Mouse (Mus musculus): ENCODE results near the gene Rasal2. TPM values are rescaled to one million over a fixed set of nuclear protein-coding genes. Genes with fewer than 3 reads are reported as not detected.
A peak's percentile ranks its signal among the peaks of the same experiment; 100 is the strongest.

The Rasal2 gene
- 10 to 100 TPM; 15.1 to 25.1 (median 20.3) TPM for total RNA-seq (2022)

DNA sequence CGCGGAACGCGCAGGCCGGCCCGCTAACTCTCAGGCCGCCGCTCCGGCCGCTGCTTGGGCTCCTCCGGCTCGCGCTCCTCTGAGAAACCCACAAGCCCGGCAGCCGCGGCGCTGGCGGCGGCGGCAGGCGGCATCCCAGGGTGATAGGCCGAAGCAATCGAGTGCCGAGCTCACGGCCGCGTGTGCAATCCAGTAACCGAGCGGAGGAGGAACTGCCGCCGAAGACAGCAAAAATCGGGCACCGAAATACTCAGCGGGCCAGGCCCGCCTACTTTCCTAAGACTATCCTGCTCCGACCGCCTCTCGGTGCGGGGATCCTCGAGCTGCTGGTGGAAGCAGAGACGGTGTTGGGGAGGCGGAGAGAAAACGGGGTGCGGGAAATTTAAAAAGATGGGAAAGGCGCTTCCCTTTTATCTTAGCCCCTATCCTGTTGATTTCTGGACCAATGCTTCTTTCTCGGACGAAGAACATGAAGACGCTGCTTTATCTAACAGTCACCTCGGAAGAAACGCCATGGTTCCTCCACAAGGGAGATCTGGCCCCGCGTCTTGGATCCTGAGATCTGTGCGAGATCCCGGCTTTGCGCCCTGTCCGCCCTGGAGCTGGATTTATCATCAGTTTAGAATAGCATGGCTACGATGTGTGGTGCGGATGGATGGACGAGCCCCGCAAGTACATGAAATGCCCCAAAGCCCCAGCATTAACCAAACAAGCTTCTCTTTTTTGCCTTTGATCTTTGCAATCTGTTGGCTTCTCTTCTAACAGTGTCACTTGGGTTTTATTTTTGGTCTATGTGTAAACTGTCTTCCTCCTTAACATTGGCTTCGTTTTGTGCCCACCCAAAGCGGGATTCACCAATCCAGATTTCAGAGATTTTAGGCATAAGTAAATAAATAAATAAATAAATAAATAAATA, at the start of gene Rasal2:
Rasal2 (minus strand) TSS at position 142 of the 916 bp plus-strand sequence.
- DNase-seq, result peak; percentile 95

DNA sequence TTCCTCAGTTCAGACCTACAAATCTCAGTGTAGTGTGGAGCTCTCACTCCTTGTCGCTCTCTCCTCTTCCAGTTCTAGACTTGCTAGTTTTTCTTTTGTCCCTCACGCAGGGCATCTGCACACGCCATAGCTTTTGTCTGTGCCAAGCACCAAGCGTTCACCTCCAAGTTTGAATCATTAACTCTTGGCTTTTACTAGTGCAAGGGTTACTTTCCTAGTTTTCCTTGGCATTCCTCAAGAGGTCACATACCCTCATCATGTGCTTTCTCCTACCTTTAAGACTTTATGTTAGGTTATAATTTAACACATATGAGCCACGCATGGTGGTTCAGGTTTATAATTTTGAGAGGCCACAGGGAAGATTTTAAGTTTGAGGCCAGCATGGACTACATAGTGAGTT, 48.9 kb upstream of the Rasal2 start:
- DNase-seq, result no peak

DNA sequence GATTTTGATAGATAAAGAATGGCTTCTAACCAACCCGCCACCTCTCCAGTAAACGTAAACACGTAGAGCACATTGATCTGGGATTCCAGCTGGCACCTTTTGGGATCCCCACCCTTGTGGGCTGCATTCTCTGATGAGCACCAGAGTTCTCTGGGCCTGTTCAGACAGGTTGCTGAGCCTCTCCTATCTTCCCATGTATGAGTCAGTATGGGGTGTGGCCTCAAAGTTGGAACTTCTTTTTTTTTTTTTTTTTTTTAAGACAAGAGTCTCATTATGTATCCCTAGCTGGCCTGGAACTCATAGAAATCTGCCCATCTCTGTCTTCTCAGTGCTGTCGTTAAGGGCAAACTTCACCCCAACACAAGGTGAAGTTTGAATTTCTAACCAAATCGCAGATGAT, 47.5 kb upstream of the Rasal2 start:
- no peak for DNase-seq

DNA sequence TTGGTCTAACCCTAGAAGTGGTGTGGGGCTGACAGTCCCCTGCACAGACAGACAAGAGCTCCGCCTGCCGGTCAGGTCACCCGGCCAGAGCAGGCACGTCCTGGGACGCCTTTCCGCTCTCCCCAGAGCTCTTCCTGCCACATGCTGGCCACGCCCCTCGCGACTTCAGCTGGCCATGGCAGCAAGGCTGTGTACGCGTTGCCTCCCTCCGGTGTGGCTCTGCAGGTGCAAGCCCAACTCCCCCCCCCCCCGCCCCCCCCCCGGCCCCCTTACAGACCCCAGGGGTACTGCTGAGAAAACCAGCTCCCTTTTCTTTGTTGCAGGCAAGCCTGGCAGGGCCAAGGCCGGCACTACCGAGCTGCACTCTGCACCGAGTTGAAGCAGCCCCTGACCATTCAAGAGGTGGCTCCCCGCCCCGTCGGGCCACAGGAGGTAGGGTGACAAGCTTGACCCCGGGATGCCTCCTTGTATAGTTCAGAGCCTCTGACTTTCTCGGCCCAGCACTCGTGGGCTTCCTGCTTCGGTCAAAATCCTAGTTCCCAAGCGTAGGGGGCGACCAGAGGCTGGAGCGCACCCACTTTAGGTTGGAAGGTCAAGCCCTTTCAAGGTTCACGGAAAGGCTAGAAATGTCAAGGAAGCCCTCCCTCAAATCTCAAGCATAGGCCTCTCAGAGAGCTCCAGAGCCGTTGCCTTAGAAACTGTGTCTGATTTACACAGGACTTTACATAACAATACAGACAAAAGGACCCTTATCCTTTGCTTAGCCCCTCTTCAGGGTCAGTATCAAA, 46.2 kb upstream of the Rasal2 start, which contains the start of gene Cryzl2:
Cryzl2 (plus strand) TSS at position 157 of the 788 bp plus-strand sequence.
- peak; percentile 81 for DNase-seq

DNA sequence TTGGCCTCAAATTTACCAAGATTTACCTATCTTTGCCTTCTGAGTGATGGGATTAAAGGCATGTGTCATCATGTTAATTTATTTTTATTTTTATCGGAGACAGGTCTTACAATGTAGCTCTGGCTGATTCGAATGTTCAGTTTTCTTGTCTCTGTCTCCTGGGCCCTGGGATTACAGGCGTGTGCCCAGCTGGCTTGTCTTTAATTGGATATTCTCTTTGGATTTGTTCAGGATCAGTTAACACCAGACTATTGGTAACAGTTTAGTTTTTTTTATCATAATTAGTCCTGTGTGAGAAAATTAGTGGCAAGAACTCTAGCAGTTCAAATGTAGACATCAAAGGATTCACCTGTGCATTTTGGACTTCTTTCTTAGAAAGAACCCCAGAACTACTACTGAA, 45.4 kb upstream of the Rasal2 start:
- DNase-seq, result no peak

DNA sequence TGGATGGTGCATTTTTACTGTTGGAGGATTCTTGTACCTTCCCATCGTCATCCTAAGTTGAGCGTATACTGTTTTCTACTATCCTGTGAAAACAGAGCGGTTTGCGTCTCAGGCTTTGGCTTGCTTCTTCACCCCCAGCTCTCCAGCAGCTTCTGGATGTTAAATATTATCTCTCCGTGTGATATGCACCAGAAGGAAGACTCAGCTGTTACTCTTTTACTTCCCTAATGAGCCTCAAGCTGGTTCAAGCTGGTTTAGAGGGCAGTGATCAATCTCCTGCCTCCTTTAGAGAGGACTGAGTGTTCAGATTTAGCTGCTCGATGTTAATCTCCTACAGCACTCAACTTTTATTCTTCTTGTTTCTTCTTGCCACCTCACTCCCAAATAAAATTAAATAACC, 42.5 kb upstream of the Rasal2 start:
- no peak for DNase-seq

DNA sequence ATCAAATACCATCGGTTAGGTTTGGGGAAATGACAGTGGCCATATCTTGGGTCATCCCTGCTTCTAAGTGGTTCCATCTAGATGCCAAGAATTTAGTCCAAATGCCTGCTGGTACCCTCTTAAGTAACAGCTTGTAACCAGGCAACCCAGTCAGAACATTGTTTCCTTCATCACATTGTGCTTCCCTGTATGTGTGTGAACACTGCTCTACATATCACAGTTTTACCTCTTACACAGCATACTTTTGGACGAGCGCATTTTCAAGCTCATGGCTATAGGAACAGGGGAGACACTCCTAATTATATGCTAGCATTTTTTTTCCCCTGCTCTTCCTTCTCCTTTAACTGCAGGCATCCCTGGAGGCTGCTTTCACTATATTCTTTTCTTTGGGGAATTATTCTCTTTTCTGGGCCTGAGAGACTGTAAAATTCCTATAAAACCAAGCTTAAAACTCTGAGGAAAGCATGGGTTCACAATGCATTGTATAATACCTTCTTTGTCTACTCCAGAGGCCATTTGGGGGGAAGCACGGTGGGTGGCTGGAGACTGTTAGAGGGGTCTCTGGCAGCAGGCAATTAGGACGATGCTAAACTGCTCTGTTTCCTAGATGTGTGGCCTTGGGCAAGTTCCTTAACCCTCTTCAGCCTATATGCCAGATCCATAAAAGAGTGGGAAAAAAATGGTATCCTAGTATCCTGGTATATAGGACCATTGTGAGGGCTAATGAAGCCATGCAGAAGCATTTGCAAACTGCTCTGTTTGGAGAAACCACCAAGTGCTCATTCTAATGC, 40.6 kb upstream of the Rasal2 start:
- DNase-seq, result no peak

DNA sequence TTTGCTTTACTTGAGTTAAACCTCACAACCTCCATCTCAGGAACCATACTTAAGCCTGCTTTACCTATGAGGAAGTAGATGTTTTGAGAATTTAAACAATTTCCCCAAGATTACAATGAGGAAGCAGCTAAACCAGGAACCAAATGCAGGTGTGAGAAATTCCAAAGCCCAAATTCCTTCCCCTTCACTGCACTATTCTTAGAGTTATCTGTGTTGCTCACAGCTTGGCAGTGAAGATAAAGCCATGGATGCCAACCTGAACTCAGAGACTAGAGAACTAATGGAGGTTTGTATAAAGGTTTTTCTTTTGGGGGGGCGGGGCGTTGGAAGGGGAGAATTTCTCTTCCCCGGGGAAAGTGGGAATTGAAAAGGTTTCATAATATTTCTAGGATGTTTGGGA, 39.9 kb upstream of the Rasal2 start:
- no peak for DNase-seq

DNA sequence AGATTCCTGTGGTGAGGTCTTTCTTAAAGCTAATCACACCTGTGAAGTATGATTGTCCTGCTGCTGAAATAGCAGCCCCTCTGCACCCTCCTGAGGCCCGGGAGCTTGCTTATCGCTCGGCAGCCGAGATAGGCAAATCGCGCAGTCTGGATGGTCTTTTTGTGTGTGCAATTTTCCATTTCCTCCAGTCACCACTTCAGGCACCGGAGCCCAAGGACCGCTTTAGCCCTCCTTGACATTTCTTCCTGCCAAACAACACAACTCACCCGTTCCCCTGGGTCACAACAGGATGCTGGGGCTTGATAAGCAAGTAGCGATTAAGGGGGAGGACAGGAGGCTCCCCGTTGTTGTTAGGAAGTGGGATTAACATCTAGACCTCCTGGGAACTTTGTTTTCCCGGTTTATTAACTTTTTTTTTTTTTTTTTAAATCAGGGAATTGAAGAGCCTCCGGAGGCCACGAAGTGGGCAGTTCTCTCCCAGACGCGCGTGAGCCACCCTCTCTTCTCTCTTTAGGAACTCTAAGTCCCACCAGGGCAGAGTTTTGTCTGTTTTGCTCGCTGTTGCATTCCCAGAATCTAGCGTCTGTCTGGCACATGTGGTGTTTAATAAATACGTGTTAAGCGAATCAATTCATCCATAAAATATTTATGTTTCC, 37.7 kb upstream of the Rasal2 start:
- DNase-seq, result peak; percentile 45

DNA sequence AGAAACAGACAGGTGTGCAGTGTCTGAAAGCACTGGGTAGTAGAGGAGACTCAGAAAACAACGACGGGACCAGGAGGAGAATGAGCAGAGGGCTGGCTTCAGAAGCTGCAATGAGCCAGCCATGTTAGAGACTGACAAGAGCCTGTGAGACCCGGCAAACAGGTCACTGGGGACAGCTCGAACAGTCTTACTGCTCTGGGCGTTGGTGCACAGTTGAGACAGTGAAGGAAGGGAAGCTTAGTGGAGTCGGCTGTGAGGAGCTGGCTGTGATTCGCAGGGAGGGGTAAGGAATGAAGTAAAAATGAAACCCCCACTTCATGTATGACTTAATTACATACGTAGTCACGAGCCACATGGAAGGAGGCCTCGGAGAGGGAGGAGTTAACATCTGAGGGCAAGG, 37.1 kb upstream of the Rasal2 start:
- DNase-seq, result no peak

DNA sequence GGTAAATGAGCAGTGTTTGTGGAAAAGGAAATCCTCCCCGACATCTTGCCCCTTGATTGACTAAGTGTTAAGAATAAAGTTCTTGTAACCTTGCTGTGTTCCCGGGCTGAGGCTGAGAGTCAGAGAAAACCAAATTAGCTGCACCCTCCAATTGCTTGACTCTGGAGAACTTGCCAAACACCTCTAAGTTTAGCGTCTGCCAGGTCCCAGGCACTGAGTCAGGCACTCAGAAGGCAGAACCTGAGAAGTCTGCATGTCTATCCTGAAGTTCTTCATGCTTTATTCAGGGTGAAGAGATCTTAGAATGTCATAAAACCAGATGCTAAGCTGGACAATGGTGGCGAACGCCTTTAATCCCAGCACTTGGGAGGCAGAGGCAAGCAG, 36.4 kb upstream of the Rasal2 start:
- DNase-seq, result no peak

DNA sequence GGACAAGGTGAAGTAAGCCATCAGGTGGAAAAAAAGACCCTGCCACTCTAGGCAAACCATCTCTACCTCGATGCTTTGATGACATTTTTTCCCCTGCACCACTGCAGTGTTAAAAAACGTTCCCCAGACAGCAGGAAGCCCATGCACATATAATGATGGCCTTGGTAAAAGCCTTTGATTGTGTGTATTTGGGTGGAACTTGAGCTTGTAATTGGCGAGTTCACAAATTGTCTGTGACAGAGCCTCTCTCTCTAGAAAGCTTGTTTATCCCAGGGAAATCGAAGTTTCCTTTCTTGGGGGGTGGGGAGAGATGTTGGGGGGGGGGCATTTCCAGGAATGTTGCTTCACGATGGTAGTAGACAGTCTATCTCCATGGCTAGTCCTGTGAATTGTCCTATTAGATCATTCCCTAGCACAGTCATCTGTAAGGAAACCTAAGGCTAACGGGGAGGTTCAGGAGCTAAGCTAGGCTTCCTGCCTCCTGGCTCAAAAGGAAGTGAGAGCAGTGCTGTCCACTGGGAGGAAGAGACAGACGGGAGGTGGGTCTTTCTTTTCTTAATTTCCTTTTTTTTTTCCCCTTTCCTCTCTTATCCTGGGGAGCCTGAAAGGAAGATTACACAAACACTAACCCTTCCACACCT, 35.9 kb upstream of the Rasal2 start:
- DNase-seq, result no peak

DNA sequence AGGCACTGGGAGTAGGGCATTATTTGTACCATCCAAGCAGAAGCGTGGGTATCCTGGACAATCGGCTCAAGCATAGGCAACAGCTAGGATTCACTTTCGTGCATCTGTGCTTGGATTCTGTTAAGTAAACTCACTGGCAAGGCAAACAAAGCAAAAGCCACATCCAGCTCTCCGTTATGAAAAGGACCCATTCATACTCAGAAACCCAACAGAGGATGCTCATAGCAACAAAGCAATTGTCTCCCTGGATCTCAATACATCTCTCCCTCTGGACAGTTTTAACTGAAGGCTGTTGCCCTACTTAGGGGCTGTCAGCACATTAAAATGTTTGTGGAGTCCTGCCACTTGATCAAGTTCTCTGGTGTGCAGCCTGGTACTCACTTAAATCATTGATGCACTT, 34.7 kb upstream of the Rasal2 start:
- no peak for DNase-seq

DNA sequence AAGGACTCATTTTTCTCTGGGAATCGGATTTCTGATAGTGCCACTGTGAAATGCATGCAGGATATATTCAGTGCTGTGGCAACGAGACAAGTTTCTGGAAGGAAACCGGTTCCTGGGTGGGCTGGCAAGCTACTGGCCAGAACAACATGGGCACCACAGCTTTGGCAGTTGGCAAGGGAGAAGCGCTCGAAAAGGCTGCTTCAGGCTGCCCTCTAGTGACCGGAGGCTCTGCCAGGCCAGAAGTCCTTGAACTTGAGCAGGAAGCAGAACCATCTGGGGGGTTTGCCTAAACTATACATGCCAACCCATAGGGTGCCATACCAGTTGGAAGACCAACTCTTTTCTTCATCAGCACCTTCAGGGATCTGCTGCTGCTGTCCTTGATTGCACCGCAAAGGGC, 33.9 kb upstream of the Rasal2 start:
- DNase-seq, result peak; percentile 42

DNA sequence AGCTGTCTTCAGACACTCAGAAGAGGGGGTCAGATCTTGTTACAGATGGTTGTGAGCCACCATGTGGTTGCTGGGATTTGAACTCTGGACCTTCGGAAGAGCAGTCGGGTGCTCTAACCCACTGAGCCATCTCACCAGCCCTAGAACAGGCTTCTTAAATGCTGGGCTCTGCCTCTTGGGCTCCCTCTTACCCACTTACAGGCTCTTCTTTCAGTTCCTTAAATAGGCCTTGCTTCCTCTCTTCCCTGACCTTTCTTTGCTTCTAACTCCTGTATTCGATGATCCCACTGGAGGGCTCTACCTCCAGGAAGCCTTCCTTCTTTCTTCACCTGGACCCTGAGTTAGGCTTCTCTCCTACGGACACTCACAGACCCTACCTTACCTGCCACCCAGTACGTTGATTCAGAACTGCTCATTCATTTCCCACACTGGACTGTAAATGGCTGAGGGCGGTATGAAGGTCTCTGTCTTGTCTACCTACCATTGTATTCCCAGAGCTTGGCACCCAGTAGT, 33.1 kb upstream of the Rasal2 start:
- no peak for DNase-seq

DNA sequence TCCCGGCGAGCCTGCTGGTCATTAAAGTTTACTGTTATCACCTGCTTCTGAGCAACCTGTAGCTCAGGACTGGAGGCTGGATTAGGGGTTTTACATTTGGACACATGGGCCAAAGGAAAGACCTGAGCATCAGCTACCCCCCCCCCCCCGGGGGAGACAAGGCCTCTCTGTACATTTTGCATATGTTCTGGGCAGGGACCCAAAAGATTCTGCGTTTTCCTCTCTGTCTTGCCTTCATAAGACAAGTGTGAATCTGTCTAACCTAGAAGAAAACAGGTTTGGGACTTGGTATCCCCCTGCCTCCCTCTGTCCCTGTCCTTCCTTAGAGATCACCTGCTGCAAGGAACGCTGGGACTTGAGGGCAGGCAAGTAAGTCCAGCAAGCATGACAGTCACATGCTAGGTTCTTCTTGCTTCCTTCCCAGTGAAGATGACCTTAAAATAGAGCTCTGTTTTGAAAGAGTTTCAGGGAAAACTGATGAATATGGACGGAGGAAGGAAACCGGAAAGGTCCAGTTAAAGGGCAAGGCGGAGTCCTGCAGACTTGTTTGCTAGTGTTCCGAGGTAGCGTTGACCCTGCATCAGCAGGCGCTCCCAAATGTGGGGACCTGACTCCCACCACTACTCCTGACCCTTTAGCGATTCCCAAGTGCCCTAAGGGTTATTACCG, 32.4 kb upstream of the Rasal2 start:
- no peak for DNase-seq

DNA sequence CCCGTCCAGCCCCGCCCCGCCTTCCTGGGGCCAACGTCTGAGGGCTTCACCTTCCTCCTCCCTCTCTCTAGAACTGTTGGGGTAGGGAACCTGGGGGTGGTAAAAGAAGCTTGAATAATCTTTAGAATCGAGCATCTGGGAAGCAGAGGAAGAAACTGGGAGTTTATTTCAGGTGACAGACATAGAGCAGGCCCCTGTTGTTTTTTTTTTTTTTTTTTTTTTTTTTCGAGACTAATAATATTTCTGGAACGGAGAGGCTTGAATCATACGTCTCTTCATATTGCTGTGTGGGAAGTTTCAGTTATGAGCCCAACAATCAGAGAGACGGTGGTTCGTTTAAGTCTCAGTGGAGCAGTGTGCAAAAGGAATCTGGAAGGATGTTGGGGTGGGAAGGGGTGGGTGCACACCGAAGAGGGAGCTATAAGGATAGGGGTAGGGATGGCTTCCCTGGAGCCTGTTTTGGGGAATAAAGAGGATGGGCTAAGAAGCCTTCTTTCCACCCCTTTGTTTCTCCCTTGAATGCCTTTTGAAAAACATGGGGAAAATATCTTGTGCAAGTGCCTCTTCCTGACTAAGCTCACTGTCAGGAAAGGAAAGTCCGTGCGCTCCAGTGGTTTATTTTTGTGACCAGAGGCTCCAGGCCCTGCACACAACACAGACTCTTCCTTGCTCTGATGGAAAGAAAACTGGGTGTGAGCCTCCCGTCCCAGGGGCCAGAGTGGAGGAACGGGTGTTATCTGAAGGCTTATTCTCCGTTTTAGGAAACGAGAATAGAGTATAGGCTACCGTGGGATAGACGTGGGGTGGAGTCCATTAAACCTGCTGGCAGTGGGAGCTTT, 31.5 kb upstream of the Rasal2 start:
- DNase-seq, result no peak

DNA sequence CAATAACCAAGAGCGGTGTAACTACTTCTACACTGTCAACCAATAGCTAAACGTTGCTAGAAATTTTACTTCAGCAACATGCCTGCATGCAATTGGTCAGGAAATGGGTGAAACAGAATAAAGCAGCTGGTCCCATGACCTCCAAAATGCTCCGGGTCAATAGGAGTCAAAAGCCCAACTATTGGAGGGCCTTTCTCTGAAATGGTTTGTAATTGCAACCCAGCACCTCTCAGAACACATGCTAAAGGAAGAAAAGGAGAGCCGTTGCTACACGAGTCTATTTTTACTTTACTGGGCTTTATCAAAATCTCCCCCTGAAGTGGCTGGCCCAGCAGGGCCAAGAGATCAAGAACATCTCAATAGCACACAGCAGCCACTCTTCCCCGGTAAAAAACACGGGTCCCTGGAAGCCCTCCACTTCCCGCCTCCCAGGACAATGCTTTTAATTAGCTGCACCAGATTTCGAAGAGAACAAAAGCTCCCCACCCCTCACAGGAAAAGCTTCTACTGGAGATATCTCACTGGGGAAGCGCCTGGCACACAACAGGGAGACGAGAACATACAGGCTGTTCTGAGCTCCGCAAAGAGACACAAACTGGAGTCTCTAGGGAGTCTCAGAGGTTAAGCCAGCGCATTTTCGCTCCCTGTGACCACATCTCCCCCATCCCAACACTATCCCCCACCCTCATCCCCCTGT, 30.8 kb upstream of the Rasal2 start:
- no peak for DNase-seq

DNA sequence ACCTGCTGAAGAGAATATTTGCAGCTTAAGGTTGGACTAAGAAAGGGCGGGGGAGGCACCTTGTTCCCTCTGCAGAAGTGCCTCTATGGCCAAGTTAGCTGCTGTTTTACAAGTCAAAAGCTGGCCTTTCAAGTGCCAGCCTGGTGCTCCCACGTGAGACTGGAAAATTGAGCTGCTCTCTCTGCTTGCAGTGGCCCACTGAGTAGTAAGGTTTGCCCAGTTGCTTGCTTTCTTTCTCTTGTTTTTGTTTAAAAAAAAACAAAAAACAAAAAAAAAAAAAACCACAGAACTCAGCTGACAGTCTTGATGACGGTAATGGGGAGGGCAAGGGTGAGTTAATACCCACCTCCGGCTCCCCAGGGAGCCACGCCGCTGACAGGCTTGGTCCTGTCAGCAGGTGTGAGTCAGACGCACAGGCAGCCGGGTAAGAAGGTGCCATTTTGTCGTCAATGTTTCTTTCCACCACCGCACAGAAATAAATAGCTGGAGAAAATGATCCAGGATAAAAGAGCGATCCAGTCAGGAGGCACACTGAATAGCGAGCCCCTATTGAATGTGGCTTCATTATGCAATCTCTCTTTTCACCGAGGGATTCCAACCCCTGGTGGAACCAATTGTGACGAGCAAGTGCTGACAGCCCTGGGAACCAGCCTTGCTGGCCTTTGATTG, 27.7 kb upstream of the Rasal2 start:
- DNase-seq, result no peak

All from adrenal gland, adult 8-10 months (tissue).